ENCODE assay signal across 12 mouse cellular contexts in genomic region chr2:45088435-45089250, GRCm38 (mm10). TPM values are rescaled to one million over a fixed set of nuclear protein-coding genes. Genes with fewer than 3 reads are reported as not detected.
DNase-seq lines count a peak whose midpoint lies in the region; ATAC-seq lines count a peak whose summit lies in the region.
"Had no signal": no experiment of that assay in that cellular context is flagged by ENCODE, and none has a peak within 500 bp of the region (broad histone marks: within the 10 kb centered on the region; RNA-seq: fewer than 3 reads in every experiment).

No protein-coding gene starts in this region.

- H3K4me2 ChIP-seq in heart, embryonic 14.5 days (ENCODE audit: low read length) = peak overlapping the region; percentile 34
- peak overlapping the region; percentile 10; the same call in 1 of the 2 replicates for H3K4me2 ChIP-seq in forebrain, embryonic 14.5 days (ENCODE audit: low read length)
- H3K4me2 ChIP-seq in midbrain, embryonic 13.5 days (replicated peaks) = peak overlapping the region; percentile 37

- H3K27me3 ChIP-seq in heart, embryonic 14.5 days (ENCODE audit: control insufficient read depth, insufficient read depth, low read length) = no peaks in the 10 kb centered on the region
- no peaks in the 10 kb centered on the region for H3K27me3 ChIP-seq in forebrain, embryonic 14.5 days (replicated peaks; ENCODE audit: control insufficient read depth, insufficient read depth, low read length)
- no peaks in the 10 kb centered on the region for H3K27me3 ChIP-seq in midbrain, embryonic 13.5 days

- ATAC-seq in heart, embryonic 14.5 days (ENCODE audit: insufficient number of reproducible peaks, insufficient read depth, low FRiP score, low read depth) = no peak
- ATAC-seq in forebrain, embryonic 14.5 days = no peak
- peak; percentile 67 for ATAC-seq in midbrain, embryonic 13.5 days
- no peak for ATAC-seq in granulocyte monocyte progenitor cell, adult 5-6 weeks (replicated peaks; ENCODE audit: poor library complexity, severe bottlenecking)
- ATAC-seq in activated CD4-positive, CD25-positive, alpha-beta regulatory T cell, adult 4 months = no peak

- peaks cover 16% of the 10 kb centered on the region for H3K36me3 ChIP-seq in heart, embryonic 14.5 days (ENCODE audit: control insufficient read depth, insufficient read depth, low read length)
- H3K36me3 ChIP-seq in forebrain, embryonic 14.5 days (ENCODE audit: control insufficient read depth, insufficient read depth, low read length) = peaks cover 2% of the 10 kb centered on the region; the same call in 1 of the 2 replicates
- H3K36me3 ChIP-seq in midbrain, embryonic 13.5 days = no peaks in the 10 kb centered on the region

- intact Hi-C loops in heart, postnatal 10 days (cut with DNase I) = no loop called here

- no peaks in the 10 kb centered on the region for H3K9me3 ChIP-seq in heart, embryonic 14.5 days (ENCODE audit: control insufficient read depth, low read length)
- no peaks in the 10 kb centered on the region for H3K9me3 ChIP-seq in forebrain, embryonic 14.5 days (replicated peaks; ENCODE audit: control insufficient read depth, low read length)
- no peaks in the 10 kb centered on the region for H3K9me3 ChIP-seq in midbrain, embryonic 13.5 days

- DNase-seq in heart, postnatal 10 days = no peak
- DNase-seq in R1 (ENCODE audit: low read depth, low spot score) = peak; percentile 63
- no peak for DNase-seq in forebrain, embryonic 14.5 days (ENCODE audit: low spot score)
- DNase-seq in kidney, postnatal 10 days = no peak
- DNase-seq: adrenal gland, postnatal 25 days; kidney, adult 11 months; lung, adult 18-20 months; thymus, postnatal 25 days had no signal

- WGBS in heart, embryonic 14.5 days = 44% methylated on average over 15 of the region's 15 CpGs
- WGBS in forebrain, embryonic 14.5 days = 22% methylated on average over 15 of the region's 15 CpGs
- 7% methylated on average over 15 of the region's 15 CpGs for WGBS in midbrain, embryonic 13.5 days

- no peak overlapping the region for H3K4me3 ChIP-seq in heart, embryonic 14.5 days (ENCODE audit: control insufficient read depth in 1 of 2, insufficient read depth in 1 of 2, low read depth in 1 of 2, low read length in 2 of 2)
- no peak overlapping the region for H3K4me3 ChIP-seq in forebrain, embryonic 14.5 days (ENCODE audit: low read depth, low read length)
- no peak overlapping the region for H3K4me3 ChIP-seq in midbrain, embryonic 13.5 days (replicated peaks)

- no peak overlapping the region; the same call in 1 of the 2 replicates for H3K9ac ChIP-seq in heart, embryonic 14.5 days (ENCODE audit: low read length)
- H3K9ac ChIP-seq in forebrain, embryonic 14.5 days (ENCODE audit: low read length) = no peak overlapping the region; the same call in 1 of the 2 replicates
- peak overlapping the region; percentile 57 for H3K9ac ChIP-seq in midbrain, embryonic 13.5 days (replicated peaks)

- peak overlapping the region in 1 of 2 experiments; percentile 44; a peak in 2 of 4 replicates for H3K27ac ChIP-seq in heart, embryonic 14.5 days (replicated peaks in 1 of 2; ENCODE audit: control insufficient read depth in 1 of 2, insufficient read depth in 1 of 2, low read depth in 2 of 2, low read length in 2 of 2)
- no peak overlapping the region; the same call in 1 of the 2 replicates for H3K27ac ChIP-seq in forebrain, embryonic 14.5 days (ENCODE audit: low read depth, low read length)
- peak overlapping the region; percentile 68 for H3K27ac ChIP-seq in midbrain, embryonic 13.5 days

- peaks cover 7 to 25% of the 10 kb centered on the region in 2 experiments for H3K4me1 ChIP-seq in heart, embryonic 14.5 days (ENCODE audit: control insufficient read depth in 2 of 2, insufficient read depth in 2 of 2, low read length in 2 of 2)
- H3K4me1 ChIP-seq in forebrain, embryonic 14.5 days (ENCODE audit: control insufficient read depth, insufficient read depth, low read length) = peaks cover 23% of the 10 kb centered on the region
- peaks cover 65% of the 10 kb centered on the region for H3K4me1 ChIP-seq in midbrain, embryonic 13.5 days (replicated peaks)

RNA-seq across cellular contexts. Expression of gene Zeb2, which starts 28.6 kb away (rescaled TPM):
- polyA plus RNA-seq in heart, embryonic 14.5 days (2014; fragmentation: Nextera tagmentation; extraction: Ambion mirVana) = 22.0 and 22.2 TPM in 2 replicates
- total RNA-seq in heart, postnatal 10 days (2021) = 10 to 100 TPM; 62.7 to 77.7 TPM
- 70.6 and 87.0 TPM in 2 replicates for polyA plus RNA-seq in forebrain, embryonic 14.5 days (2014; fragmentation: Nextera tagmentation; extraction: Ambion mirVana)
- polyA plus RNA-seq in midbrain, embryonic 13.5 days (2015; fragmentation: Nextera tagmentation; extraction: Ambion mirVana) = 38.9 and 50.2 TPM in 2 replicates
- total RNA-seq in granulocyte monocyte progenitor cell, adult 5-6 weeks (2014; fragmentation: Nextera tagmentation) = 286 and 309 TPM in 2 replicates
- total RNA-seq in granulocyte monocyte progenitor cell, adult 5-6 weeks (2017) = 167 and 168 TPM in 2 replicates
- under 1 TPM; 0.71 to 0.83 TPM for polyA plus RNA-seq in activated CD4-positive, CD25-positive, alpha-beta regulatory T cell, adult 4 months (2017; shearing (Covaris generic))

Comparison
In these comparisons a context has a peak if more than half of its experiments do, and no peak if none do; other contexts are left out.
1. RNA of gene Zeb2, which starts 28.6 kb away (polyA plus RNA-seq): 70.6 to 87.0 TPM in forebrain, embryonic 14.5 days, 38.9 to 50.2 TPM in midbrain, embryonic 13.5 days and 22.0 to 22.2 TPM in heart, embryonic 14.5 days; 0.71 to 0.83 TPM in activated CD4-positive, CD25-positive, alpha-beta regulatory T cell, adult 4 months; every median in the first group is over 10 times any median in the second.
2. Peak in every context shown above with its lines, with median percentiles within 50 percentile points of each other: H3K4me2 ChIP-seq.